Mouse (Mus musculus): ENCODE measurements at regions not wholly inside any gene's neighbourhood (a gene's known extent, or its start where the extent isn't known, plus 50 kb on each side); places are given as distances from the start of the nearest gene placed in this dataset.

GRCm38 (mm10) chr3:39234921-39235320 is 348.2 kb downstream of the Fat4 start:
- DNase-seq (ENCODE audit: low spot score in 2 of 2) = no peak

- DNase-seq (ENCODE audit: low spot score in 2 of 2) = no peak
Measured at GRCm38 (mm10) chr3:39248712-39249111, 362.0 kb downstream of the Fat4 start.

- DNase-seq (ENCODE audit: low spot score in 2 of 2) = no peak
Measured at GRCm38 (mm10) chr3:39249224-39249892, 362.6 kb downstream of the Fat4 start.

- no peak for DNase-seq (ENCODE audit: low spot score in 2 of 2)
Measured at GRCm38 (mm10) chr3:39253076-39253475, 366.3 kb downstream of the Fat4 start.

DNA sequence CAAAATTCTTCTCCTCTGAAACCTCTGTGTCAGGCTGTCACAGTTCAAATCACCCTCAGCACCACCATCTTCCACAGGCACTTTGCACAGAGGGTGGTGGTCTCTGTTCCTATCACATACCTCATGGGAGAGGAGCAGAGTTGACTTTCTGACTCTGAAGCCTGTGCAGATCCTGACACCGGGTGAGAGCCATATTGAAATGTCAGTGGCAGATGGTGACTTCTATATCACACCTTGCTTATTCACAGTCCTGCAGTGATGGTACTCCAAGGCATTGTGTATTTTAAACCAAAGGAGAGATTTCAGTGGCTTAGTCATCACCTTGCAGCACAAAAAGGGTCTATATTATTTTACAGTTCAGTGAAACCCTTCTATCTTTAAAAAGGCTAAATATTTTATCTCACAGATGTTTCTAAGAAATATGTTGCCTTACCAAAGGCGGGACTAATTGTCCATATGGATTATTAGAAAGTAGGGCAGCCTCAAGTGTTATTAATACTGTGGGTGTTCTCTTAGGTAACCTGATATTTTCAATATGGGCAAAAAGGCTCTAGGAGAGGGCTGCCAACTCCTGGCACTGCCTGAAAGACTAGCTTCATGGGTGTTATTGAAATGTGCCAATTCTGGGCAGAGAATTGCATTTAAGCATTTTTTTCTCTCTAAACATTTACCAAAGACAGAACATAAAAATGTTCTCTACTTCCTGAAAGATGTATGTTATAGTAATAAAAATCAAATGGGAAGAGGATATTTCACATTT is 378.1 kb downstream of the Fat4 start:
- DNase-seq (ENCODE audit: low spot score in 2 of 2) = no peak

- DNase-seq (ENCODE audit: low spot score in 2 of 2) = no peak
Measured at GRCm38 (mm10) chr3:39265606-39266005, 378.9 kb downstream of the Fat4 start.

GRCm38 (mm10) chr3:39269388-39269787 is 382.6 kb downstream of the Fat4 start:
- no peak for DNase-seq (ENCODE audit: low spot score in 2 of 2)

DNA sequence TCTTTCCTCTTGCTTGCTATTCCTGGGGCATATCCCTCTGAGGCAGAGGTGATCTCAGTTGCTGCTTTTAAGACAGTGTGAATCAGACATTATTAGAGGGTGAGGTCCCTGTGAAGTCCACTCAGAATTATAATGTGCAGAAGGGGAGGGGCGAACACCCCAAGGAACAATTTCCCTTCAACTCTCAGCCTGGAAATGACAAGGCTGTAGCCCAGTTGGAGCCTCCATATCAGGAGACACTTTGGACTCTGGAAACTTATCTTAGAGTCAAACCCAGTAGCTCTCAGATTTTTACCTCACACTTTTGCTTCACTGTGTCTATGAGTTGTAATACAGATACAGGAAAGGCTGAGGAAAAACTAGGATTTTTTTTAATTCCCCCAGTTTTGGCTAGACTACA is 385.9 kb downstream of the Fat4 start:
- DNase-seq (ENCODE audit: low spot score in 2 of 2) = no peak

DNA sequence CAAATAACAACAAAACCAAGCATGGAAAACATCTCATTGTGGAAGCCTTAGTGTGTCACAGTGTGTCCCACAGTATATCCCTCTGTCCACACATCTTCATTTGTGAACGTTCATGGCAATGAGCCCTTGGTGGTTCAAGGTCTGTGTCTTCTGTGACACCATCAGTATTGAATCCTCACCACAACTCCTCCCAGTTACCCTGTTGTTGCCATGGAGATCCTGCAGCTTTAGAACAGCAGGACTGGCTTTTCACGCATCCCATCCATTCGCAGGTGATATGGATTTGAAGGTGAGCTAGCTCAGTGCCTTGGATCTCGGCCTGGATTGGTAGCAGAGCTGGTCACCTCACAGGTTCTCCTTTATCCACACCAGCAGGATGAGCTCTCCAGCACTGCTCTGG is 390.2 kb downstream of the Fat4 start:
- no peak for DNase-seq (ENCODE audit: low spot score in 2 of 2)

DNA sequence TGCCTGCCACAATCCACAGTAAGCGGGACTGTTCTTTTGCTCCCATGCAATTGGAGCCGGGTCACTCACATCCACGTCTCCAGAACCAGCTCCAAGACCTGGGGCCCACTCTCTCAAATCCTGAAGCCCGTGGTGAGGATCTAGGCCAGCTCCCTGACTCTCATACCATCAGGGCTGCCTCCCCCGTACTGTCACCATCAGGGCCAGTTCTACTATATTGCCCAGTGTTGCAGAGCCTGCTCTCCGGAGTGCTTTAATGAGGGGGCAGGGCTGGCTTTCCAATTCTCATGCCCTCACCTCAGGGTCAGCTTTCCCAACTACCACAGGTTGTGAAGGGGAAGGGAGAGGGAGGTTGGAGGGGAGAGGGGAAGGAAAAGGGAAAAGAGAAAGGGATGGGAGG is 390.6 kb downstream of the Fat4 start:
- no peak for DNase-seq (ENCODE audit: low spot score in 2 of 2)

DNA sequence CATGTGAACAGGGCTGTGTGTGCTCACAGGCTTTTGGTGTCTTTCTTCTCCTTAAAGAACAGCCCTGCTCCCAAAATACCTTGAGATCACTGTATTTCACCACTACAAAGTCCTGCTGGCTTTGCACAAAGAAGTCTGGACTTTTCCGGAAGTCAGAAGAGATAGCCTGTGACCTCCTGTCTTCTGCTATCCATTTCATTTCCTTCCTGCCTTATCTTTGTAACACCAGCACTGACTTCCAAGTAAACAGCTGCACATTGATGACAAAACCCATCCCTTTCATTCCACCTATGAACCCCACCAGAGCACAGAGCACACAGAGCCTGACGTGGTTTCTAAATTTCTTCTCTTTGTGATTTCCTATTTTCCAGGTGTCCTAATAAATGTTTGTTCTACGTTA is 408.5 kb downstream of the Fat4 start:
- DNase-seq (ENCODE audit: low spot score in 2 of 2) = no peak

DNA sequence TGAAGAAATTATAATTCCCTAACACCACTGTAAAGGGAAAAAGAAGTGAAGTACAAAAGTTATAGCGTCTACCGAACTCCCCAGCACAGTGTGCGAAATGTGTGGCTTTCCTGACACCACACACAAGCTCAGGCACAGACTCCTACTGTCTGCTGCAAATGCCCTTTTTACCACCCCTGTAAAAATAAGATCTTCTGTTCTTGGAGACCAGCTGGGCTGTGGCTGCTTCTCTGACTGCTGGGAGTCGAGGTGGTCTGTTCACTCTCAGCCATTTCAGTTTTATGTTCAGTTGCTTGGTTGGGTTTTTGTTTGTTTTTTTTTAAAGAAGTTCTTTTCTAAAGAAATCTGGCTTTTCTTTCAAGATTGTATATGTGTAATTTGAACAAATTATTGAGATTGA is 409.5 kb downstream of the Fat4 start:
- DNase-seq (ENCODE audit: low spot score in 2 of 2) = no peak

DNA sequence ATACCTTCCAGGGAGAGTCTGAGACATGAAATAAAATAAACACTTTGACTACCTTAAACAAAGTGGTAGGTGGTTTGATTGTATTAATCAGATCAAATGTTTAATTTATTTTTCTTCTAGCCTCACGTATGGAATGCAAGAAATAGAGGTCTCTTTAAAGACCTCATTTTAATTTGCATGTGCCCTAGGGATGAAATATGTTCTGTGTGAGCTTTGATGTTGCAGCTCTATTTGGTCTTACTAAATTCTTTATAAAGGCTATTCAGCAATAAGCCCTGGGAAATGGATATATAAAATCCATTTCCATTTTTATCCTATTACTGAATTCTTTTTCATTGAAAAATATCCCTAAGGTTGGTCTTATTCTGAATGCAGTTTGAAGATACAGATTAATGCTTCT is 422.7 kb downstream of the Fat4 start:
- DNase-seq (ENCODE audit: low spot score in 2 of 2) = no peak

- no peak for DNase-seq (ENCODE audit: low spot score in 2 of 2)
Measured at GRCm38 (mm10) chr3:39313563-39313962, 426.8 kb downstream of the Fat4 start.

DNA sequence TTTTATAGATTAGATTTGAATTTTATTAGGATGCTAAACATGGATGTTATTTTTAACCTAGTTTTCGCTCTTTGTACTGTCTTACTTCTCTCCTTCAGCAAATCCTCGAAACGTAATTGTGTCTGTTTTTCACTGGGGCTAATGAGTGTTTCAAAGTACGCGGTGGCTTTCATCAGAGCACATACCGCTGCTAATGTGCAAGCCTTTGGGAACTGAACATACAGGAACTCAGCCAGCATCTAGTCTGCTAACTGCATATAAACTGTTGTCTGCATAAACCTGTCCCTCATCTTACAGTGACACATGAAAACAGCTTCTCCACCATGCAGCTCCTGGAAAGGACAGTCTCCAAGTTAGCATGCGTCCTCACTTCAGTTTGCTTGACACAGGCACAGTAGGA is 434.1 kb downstream of the Fat4 start:
- DNase-seq (ENCODE audit: low spot score in 2 of 2) = no peak

- no peak for DNase-seq (ENCODE audit: low spot score in 2 of 2)
Measured at GRCm38 (mm10) chr3:39322225-39322624, 435.5 kb downstream of the Fat4 start.

- no peak for DNase-seq (ENCODE audit: low spot score in 2 of 2)
Measured at GRCm38 (mm10) chr3:39335612-39336230, 449.0 kb downstream of the Fat4 start.

DNA sequence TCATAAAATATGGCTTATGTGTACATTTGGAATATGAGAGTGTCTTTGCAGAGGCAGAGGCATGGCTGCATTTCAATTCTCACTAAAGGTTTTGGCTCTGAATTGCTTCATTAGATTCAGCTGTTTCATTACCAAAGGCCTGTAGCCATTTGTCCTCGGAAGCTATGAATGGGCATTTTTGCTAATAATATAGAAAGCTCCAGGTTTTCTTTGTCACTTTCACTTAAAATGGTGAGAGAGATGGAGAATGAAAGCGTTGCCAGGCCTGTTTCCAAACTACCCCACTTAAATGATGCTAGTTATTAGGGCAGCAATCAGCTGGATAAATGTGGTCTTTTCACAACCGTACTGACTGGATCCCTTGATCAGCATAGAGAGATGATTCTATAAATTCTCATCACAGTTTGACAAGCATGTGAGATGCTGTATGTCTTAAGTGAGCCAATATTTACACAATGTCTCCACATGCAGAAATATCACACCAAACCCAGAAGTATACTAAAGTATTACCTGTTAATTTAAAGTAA is 454.5 kb downstream of the Fat4 start:
- DNase-seq (ENCODE audit: low spot score in 2 of 2) = no peak

DNA sequence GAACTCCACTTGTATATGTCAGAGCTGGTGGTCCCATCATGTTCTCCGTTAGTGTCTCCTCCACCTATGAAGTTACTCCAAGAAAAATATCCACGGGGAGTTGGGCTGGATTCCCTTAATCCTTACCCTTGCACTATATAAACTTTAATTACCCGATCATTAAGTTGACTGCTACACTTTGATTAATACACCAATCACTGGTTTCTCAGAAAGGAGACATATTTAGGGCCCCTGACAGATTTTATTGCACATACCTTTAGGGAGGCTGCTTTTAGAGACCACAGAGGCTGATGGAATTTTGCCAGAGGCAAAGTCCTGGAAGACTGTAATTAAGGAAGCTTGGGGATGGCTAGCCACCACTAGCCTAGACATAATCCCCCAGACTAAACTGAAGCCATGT is 457.3 kb downstream of the Fat4 start:
- no peak for DNase-seq (ENCODE audit: low spot score in 2 of 2)

GRCm38 (mm10) chr3:39347578-39347977 is 460.8 kb downstream of the Fat4 start:
- no peak for DNase-seq (ENCODE audit: low spot score in 2 of 2)

DNA sequence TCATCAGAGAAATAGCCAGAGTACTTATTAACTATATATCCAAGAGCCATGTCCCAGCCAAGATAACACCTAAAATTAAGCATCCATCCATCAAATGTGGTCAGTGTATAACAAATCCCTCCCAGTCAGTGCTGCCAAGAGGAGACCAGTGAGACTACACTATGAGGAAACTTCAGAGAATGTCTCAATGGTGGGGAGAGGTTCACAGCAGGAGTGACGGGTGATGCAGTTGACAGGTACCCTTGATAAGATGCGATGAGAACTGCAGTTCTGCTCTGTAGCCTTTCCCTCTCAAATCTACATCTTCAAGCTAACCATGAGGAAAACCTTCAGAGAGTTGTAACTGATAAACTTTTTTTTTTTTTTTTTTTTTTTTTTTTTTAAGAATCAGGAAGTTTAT is 470.3 kb downstream of the Fat4 start:
- no peak for DNase-seq (ENCODE audit: low spot score in 2 of 2)

DNA sequence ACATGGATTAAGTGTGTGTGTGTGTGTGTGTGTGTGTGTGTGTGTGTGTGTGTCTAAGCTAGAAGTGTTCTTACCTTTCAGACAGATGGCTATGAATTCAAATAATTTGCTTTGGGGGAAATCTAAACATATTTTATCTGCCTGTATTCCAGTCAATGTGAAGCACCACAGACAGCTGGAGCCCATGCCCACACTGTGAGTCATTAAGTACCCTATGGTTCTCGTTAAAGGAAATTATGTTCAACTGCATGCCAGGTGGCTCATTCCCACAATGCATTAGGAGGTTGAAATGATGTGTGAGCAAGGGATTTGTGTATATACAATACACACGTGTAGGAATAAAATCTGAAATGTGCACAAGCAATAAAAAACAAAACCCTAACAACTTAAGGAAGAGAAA is 473.5 kb downstream of the Fat4 start:
- DNase-seq (ENCODE audit: low spot score in 2 of 2) = no peak

- DNase-seq (ENCODE audit: low spot score in 2 of 2) = no peak
Measured at GRCm38 (mm10) chr3:39370926-39371325, 484.2 kb downstream of the Fat4 start.

Measured in heart, adult 9 months (tissue).